In genomic region chr5:15846790-15847189, GRCm38 (mm10) we compare ENCODE assay signal across 22 mouse cellular contexts.
"Had no signal": no experiment of that assay in that cellular context is flagged by ENCODE, and none has a peak within 500 bp of the region (broad histone marks: within the 10 kb centered on the region; RNA-seq: fewer than 3 reads in every experiment).

No protein-coding gene starts in this region.

- H3K4me3 ChIP-seq: liver, embryonic 15.5 days; lung, embryonic 15.5 days; megakaryocyte, embryonic 14.5 days; midbrain, embryonic 13.5 days; midbrain, embryonic 15.5 days; neural tube, embryonic 12.5 days; stomach, embryonic 15.5 days had no signal

- H3K9ac ChIP-seq: liver, embryonic 15.5 days; liver, postnatal 0 days; lung, embryonic 15.5 days; midbrain, embryonic 13.5 days; midbrain, embryonic 15.5 days; neural tube, embryonic 12.5 days; stomach, embryonic 15.5 days had no signal

- H3K36me3 ChIP-seq: liver, embryonic 15.5 days; lung, embryonic 15.5 days; midbrain, embryonic 13.5 days; midbrain, embryonic 15.5 days; neural tube, embryonic 12.5 days; stomach, embryonic 15.5 days had no signal

- DNase-seq: liver, postnatal 0 days; lung, adult 2 months; lung, postnatal 14 days; lung, postnatal 36 days; retina, postnatal 1 day; right cerebral cortex, adult 18-20 months; right cerebral cortex, postnatal 25 days; right cerebral cortex, postnatal 4 days; spleen, adult 18-20 months; thymus, adult 2 months; thymus, postnatal 25 days; thymus, postnatal 4 days had no signal

- H3K4me2 ChIP-seq: liver, embryonic 15.5 days; lung, embryonic 15.5 days; midbrain, embryonic 11.5 days; midbrain, embryonic 13.5 days; midbrain, embryonic 15.5 days; neural tube, embryonic 12.5 days; stomach, embryonic 15.5 days had no signal

- H3K4me1 ChIP-seq: liver, embryonic 15.5 days; lung, embryonic 15.5 days; megakaryocyte, embryonic 14.5 days; stomach, embryonic 15.5 days had no signal

- H3K27me3 ChIP-seq: liver, embryonic 15.5 days; lung, embryonic 15.5 days; megakaryocyte, embryonic 14.5 days; midbrain, embryonic 13.5 days; midbrain, embryonic 15.5 days; neural tube, embryonic 12.5 days; stomach, embryonic 15.5 days had no signal

- H3K27ac ChIP-seq: liver, embryonic 15.5 days; lung, embryonic 15.5 days; macrophage; midbrain, embryonic 13.5 days; midbrain, embryonic 15.5 days; neural tube, embryonic 12.5 days; stomach, embryonic 15.5 days had no signal

- H3K9me3 ChIP-seq: liver, embryonic 15.5 days; lung, embryonic 15.5 days; midbrain, embryonic 13.5 days; midbrain, embryonic 15.5 days; neural tube, embryonic 12.5 days; stomach, embryonic 15.5 days had no signal

- ATAC-seq: liver, postnatal 0 days; lung, postnatal 0 days; midbrain, embryonic 13.5 days; midbrain, embryonic 15.5 days had no signal
